Mouse (Mus musculus): ENCODE measurements around the gene Slc6a6. TPM values are rescaled to one million over a fixed set of nuclear protein-coding genes. Genes with fewer than 3 reads are reported as not detected.

Gene Slc6a6
- total and polyA plus RNA-seq, 3 experiments, result 28.4 to 56.0 (median 31.3) TPM

GRCm38 (mm10) chr6:91732138-91732537, 48.3 kb downstream of the Slc6a6 start:
- H3K9ac ChIP-seq (ENCODE audit: insufficient read depth, low read depth), result no peak overlapping the region
- H3K4me3 ChIP-seq (replicated peaks in 1 of 3; ENCODE audit: low read depth in 2 of 3, low read length in 2 of 3, poor library complexity in 1 of 3), result no peak overlapping the region
- dilution Hi-C loops (cut with MboI; ENCODE audit: extremely low pct_ligation_motif_present, extremely low pct_unique_long_range_greater_than_20kb, low sequenced_read_pairs), result no loop called here
- no peaks in the 10 kb centered on the region for H3K9me3 ChIP-seq (replicated peaks; ENCODE audit: low read length)
- no peak overlapping the region for H3K27ac ChIP-seq (ENCODE audit: insufficient read depth, low read depth)
- H3K36me3 ChIP-seq (replicated peaks in 1 of 2; ENCODE audit: control insufficient read depth in 1 of 2, insufficient read depth in 1 of 2, low read length in 1 of 2), result peaks cover 19 to 100% of the 10 kb centered on the region in 2 experiments
- in situ Hi-C loops (cut with MboI; ENCODE audit: low pct_ligation_motif_present, low pct_unique_long_range_greater_than_20kb, low sequenced_read_pairs), result no loop called here
- H3K4me1 ChIP-seq (ENCODE audit: control insufficient read depth in 1 of 2, insufficient read depth in 2 of 2), result peaks cover 0 to 23% of the 10 kb centered on the region in 2 experiments; a peak in 2 of 4 replicates
- H3K27me3 ChIP-seq (replicated peaks), result no peaks in the 10 kb centered on the region
- no peak for TF ChIP-seq RCOR1 (conservative IDR thresholded peaks at IDR 0.05; ENCODE audit: low read depth, low read length)
- TF ChIP-seq CHD1 (IDR thresholded peaks at IDR 0.05; ENCODE audit: low read depth, low read length), result no peak
- no peak for TF ChIP-seq POLR2AphosphoS2 (IDR thresholded peaks at IDR 0.05; ENCODE audit: low read depth, low read length)
- no peak for TF ChIP-seq E2F4 (IDR thresholded peaks at IDR 0.05; ENCODE audit: insufficient replicate concordance, low read depth, low read length)
- no peak for TF ChIP-seq ZNF384 (IDR thresholded peaks at IDR 0.05; ENCODE audit: low read depth, low read length)
- TF ChIP-seq IRF4 (IDR thresholded peaks at IDR 0.05; ENCODE audit: low read depth, low read length), result no peak
- TF ChIP-seq SMC3 (IDR thresholded peaks at IDR 0.05; ENCODE audit: low read depth, low read length), result no peak
- no peak for TF ChIP-seq BHLHE40 (IDR thresholded peaks at IDR 0.05; ENCODE audit: low read depth, low read length)
- no peak for TF ChIP-seq POLR2A (IDR thresholded peaks at IDR 0.05; ENCODE audit: low read depth, low read length)
- TF ChIP-seq USF1 (IDR thresholded peaks at IDR 0.05; ENCODE audit: low read depth, low read length), result no peak
- TF ChIP-seq SIN3A (IDR thresholded peaks at IDR 0.05; ENCODE audit: low read length), result no peak
- DNase-seq (ENCODE audit: extremely low read depth), result no peak
- H3K4me2 ChIP-seq (ENCODE audit: insufficient read depth, low read depth, poor library complexity, severe bottlenecking), result no peak overlapping the region
- no peaks in the 10 kb centered on the region for H3K79me2 ChIP-seq (replicated peaks; ENCODE audit: control insufficient read depth, extremely low read depth, insufficient read depth, poor library complexity, severe bottlenecking)

GRCm38 (mm10) chr6:91736471-91736870, 52.6 kb downstream of the Slc6a6 start:
- no peaks in the 10 kb centered on the region for H3K79me2 ChIP-seq (replicated peaks; ENCODE audit: control insufficient read depth, extremely low read depth, insufficient read depth, poor library complexity, severe bottlenecking)
- H3K4me3 ChIP-seq (replicated peaks in 1 of 3; ENCODE audit: low read depth in 2 of 3, low read length in 2 of 3, poor library complexity in 1 of 3), result no peak overlapping the region
- no peak for DNase-seq (ENCODE audit: extremely low read depth)
- H3K9me3 ChIP-seq (replicated peaks; ENCODE audit: low read length), result no peaks in the 10 kb centered on the region
- H3K36me3 ChIP-seq (replicated peaks in 1 of 2; ENCODE audit: control insufficient read depth in 1 of 2, insufficient read depth in 1 of 2, low read length in 1 of 2), result peaks cover 22 to 100% of the 10 kb centered on the region in 2 experiments
- in situ Hi-C loops (cut with MboI; ENCODE audit: low pct_ligation_motif_present, low pct_unique_long_range_greater_than_20kb, low sequenced_read_pairs) (loop anchor here (5.0 kb wide), 1 partner anchor 44 kb away; no protein-coding TSS in a partner anchor), dilution Hi-C loops (cut with MboI; ENCODE audit: extremely low pct_ligation_motif_present, extremely low pct_unique_long_range_greater_than_20kb, low sequenced_read_pairs) (no loop called here)
- TF ChIP-seq ETS1 (conservative IDR thresholded peaks at IDR 0.05; ENCODE audit: low read depth, low read length) (no peak), GABPA (IDR thresholded peaks at IDR 0.05; ENCODE audit: insufficient replicate concordance, low read depth, low read length) (no peak), ZC3H11A (IDR thresholded peaks at IDR 0.05; ENCODE audit: low read depth, low read length) (no peak), SIN3A (IDR thresholded peaks at IDR 0.05; ENCODE audit: low read length) (no peak), ZMIZ1 (IDR thresholded peaks at IDR 0.05; ENCODE audit: low read depth, low read length) (no peak), NRF1 (IDR thresholded peaks at IDR 0.05; ENCODE audit: low read depth, low read length) (no peak), ZKSCAN1 (IDR thresholded peaks at IDR 0.05; ENCODE audit: borderline replicate concordance, low read depth, low read length) (no peak), MXI1 (IDR thresholded peaks at IDR 0.05; ENCODE audit: low read depth, low read length) (no peak), MYC (IDR thresholded peaks at IDR 0.05; ENCODE audit: low read depth, low read length) (no peak), ZNF384 (IDR thresholded peaks at IDR 0.05; ENCODE audit: low read depth, low read length) (no peak), TBP (conservative IDR thresholded peaks at IDR 0.05; ENCODE audit: low read depth, low read length) (no peak), CHD1 (IDR thresholded peaks at IDR 0.05; ENCODE audit: low read depth, low read length) (no peak), POLR2AphosphoS2 (IDR thresholded peaks at IDR 0.05; ENCODE audit: low read depth, low read length) (no peak), MAX (IDR thresholded peaks at IDR 0.05; ENCODE audit: low read length) (no peak), RCOR1 (conservative IDR thresholded peaks at IDR 0.05; ENCODE audit: low read depth, low read length) (no peak)
- H3K4me2 ChIP-seq (ENCODE audit: insufficient read depth, low read depth, poor library complexity, severe bottlenecking), result no peak overlapping the region
- no peak overlapping the region for H3K9ac ChIP-seq (ENCODE audit: insufficient read depth, low read depth)
- H3K27ac ChIP-seq (ENCODE audit: insufficient read depth, low read depth), result no peak overlapping the region
- peaks cover 3 to 31% of the 10 kb centered on the region in 2 experiments; a peak in 3 of 4 replicates for H3K4me1 ChIP-seq (ENCODE audit: control insufficient read depth in 1 of 2, insufficient read depth in 2 of 2)
- no peaks in the 10 kb centered on the region for H3K27me3 ChIP-seq (replicated peaks)
